Mouse (Mus musculus) megakaryocyte progenitor cell, adult 5-6 weeks (primary cell): ENCODE results near the gene Cldn4. TPM values are rescaled to one million over a fixed set of nuclear protein-coding genes. Genes with fewer than 3 reads are reported as not detected.

Experiments
- ATAC-seq: replicated peaks from 2 replicates; pipeline ENCODE4 v1.8.0; 2016; ENCODE audit warnings: mild to moderate bottlenecking, moderate TSS enrichment, inconsistent platforms; ENCODE audit not compliant: poor library complexity
- total RNA-seq, 2 experiments: library from RNA; stranded (forward) in 1 of 2; stranded (reverse) in 1 of 2; fragments of 157-497, 149-512 nt in 1 of 2; fragments of 200-1000 nt in 1 of 2; gene quantifications; 2 replicates each; pipeline versions ENCODE4 v1.2.3 to v1.2.4; 2015 to 2017

Cldn4 gene
- total RNA-seq, 2 experiments from 2014 or later = not detected

DNA sequence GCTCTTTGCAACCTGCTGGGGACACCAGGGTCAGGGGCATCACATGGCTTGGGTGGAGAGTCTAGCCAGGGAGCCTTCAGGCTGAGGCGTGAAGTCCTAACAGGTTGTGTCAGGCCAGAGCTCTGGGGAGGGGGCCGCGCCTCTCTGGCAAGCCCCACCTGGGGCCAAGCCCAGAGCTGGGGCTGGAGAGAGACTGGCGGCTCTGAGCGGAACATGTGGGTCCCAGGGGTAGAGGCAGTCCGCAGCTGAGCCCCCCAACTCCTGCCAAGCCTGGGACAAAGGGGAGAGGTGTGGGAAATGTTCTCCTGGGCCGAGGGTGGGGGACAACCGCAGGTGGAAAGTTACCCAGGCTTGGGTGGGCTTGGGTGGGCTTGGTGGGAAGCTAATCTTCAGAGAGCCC, 49.8 kb downstream of the Cldn4 start:
- no peak for ATAC-seq

GRCm38 (mm10) chr5:134895291-134895690, 51.4 kb downstream of the Cldn4 start:
- ATAC-seq = no peak

Other genes starting within 250 kb of the Cldn4 start
- gene Eln, start 199.6 kb downstream of the Cldn4 start, total RNA-seq (2015) = not detected in 2 replicates
- not detected in 2 replicates for gene Eln, start 199.6 kb downstream of the Cldn4 start, total RNA-seq (2017)
- not detected in 2 replicates for gene Tmem270, start 40.2 kb downstream of the Cldn4 start, total RNA-seq (2015)
- gene Tmem270, start 40.2 kb downstream of the Cldn4 start, total RNA-seq (2017) = not detected in 2 replicates
- gene Cldn13, start 31.4 kb downstream of the Cldn4 start, total RNA-seq (2015) = 17.0 and 19.0 TPM in 2 replicates
- 5.3 and 10.9 TPM in 2 replicates for gene Cldn13, start 31.4 kb downstream of the Cldn4 start, total RNA-seq (2017)
- 1.9 and 3.9 TPM in 2 replicates for gene Mettl27, start 14.6 kb downstream of the Cldn4 start, total RNA-seq (2015)
- gene Mettl27, start 14.6 kb downstream of the Cldn4 start, total RNA-seq (2017) = 0.92 and 3.4 TPM in 2 replicates
- gene Cldn3, start 39.3 kb upstream of the Cldn4 start, total RNA-seq (2015) = not detected in 2 replicates
- gene Cldn3, start 39.3 kb upstream of the Cldn4 start, total RNA-seq (2017) = not detected in 2 replicates
- gene Abhd11, start 62.2 kb upstream of the Cldn4 start, total RNA-seq (2015) = 133 and 142 TPM in 2 replicates
- 59.3 and 65.3 TPM in 2 replicates for gene Abhd11, start 62.2 kb upstream of the Cldn4 start, total RNA-seq (2017)
- gene Stx1a, start 76.5 kb upstream of the Cldn4 start, total RNA-seq (2015) = 0.39 and 1.2 TPM in 2 replicates
- gene Stx1a, start 76.5 kb upstream of the Cldn4 start, total RNA-seq (2017) = 0.04 and 0.44 TPM in 2 replicates
- gene Dnajc30, start 117.3 kb upstream of the Cldn4 start, total RNA-seq (2015) = 18.0 and 18.6 TPM in 2 replicates
- gene Dnajc30, start 117.3 kb upstream of the Cldn4 start, total RNA-seq (2017) = 7.4 and 8.9 TPM in 2 replicates
- 60.7 and 61.7 TPM in 2 replicates for gene Bud23, start 118.0 kb upstream of the Cldn4 start, total RNA-seq (2015)
- 55.7 and 78.6 TPM in 2 replicates for gene Bud23, start 118.0 kb upstream of the Cldn4 start, total RNA-seq (2017)
- gene Vps37d, start 131.3 kb upstream of the Cldn4 start, total RNA-seq (2015) = not detected in 2 replicates
- not detected in 2 replicates for gene Vps37d, start 131.3 kb upstream of the Cldn4 start, total RNA-seq (2017)
- 0.07 and 0.27 TPM in 2 replicates for gene Mlxipl, start 143.0 kb upstream of the Cldn4 start, total RNA-seq (2015)
- gene Mlxipl, start 143.0 kb upstream of the Cldn4 start, total RNA-seq (2017) = not detected in 2 replicates
- gene Tbl2, start 202.7 kb upstream of the Cldn4 start, total RNA-seq (2015) = 10.9 and 11.0 TPM in 2 replicates
- gene Tbl2, start 202.7 kb upstream of the Cldn4 start, total RNA-seq (2017) = 14.9 and 18.7 TPM in 2 replicates
- gene Bcl7b, start 221.3 kb upstream of the Cldn4 start, total RNA-seq (2015) = 18.1 and 18.7 TPM in 2 replicates
- 24.8 and 25.2 TPM in 2 replicates for gene Bcl7b, start 221.3 kb upstream of the Cldn4 start, total RNA-seq (2017)
- gene Baz1b, start 240.3 kb upstream of the Cldn4 start, total RNA-seq (2015) = 72.1 and 90.2 TPM in 2 replicates
- 128 and 160 TPM in 2 replicates for gene Baz1b, start 240.3 kb upstream of the Cldn4 start, total RNA-seq (2017)